21 mouse cellular contexts compared by ENCODE assay signal in genomic region chr5:114644918-114645317, GRCm38 (mm10). TPM values are rescaled to one million over a fixed set of nuclear protein-coding genes. Genes with fewer than 3 reads are reported as not detected.
DNase-seq lines count a peak whose midpoint lies in the region; ATAC-seq and TF ChIP-seq lines count a peak whose summit lies in the region.
"Had no signal": no experiment of that assay in that cellular context is flagged by ENCODE, and none has a peak within 500 bp of the region (broad histone marks: within the 10 kb centered on the region; RNA-seq: fewer than 3 reads in every experiment).

No protein-coding gene starts in this region.

- peaks cover 3% of the 10 kb centered on the region; the same call in 1 of the 2 replicates for H3K27me3 ChIP-seq in liver, postnatal 0 days (ENCODE audit: insufficient read depth, low read length)
- no peaks in the 10 kb centered on the region for H3K27me3 ChIP-seq in embryonic facial prominence, embryonic 11.5 days (ENCODE audit: control insufficient read depth, insufficient read depth, low read length)
- H3K27me3 ChIP-seq in liver, embryonic 12.5 days (replicated peaks), result peaks cover 39% of the 10 kb centered on the region
- H3K27me3 ChIP-seq: stomach, embryonic 15.5 days had no signal

- H3K36me3 ChIP-seq in liver, postnatal 0 days (replicated peaks; ENCODE audit: insufficient read depth, low read length), result no peaks in the 10 kb centered on the region
- no peaks in the 10 kb centered on the region for H3K36me3 ChIP-seq in embryonic facial prominence, embryonic 11.5 days (replicated peaks; ENCODE audit: control insufficient read depth, insufficient read depth, low read depth, low read length)
- no peaks in the 10 kb centered on the region for H3K36me3 ChIP-seq in liver, embryonic 12.5 days
- H3K36me3 ChIP-seq: hindbrain, embryonic 15.5 days; stomach, embryonic 15.5 days had no signal

- no peak overlapping the region for H3K4me3 ChIP-seq in liver, postnatal 0 days (ENCODE audit: low read depth, low read length)
- no peak overlapping the region for H3K4me3 ChIP-seq in embryonic facial prominence, embryonic 11.5 days (ENCODE audit: low read depth, low read length)
- H3K4me3 ChIP-seq in liver, embryonic 12.5 days, result no peak overlapping the region
- H3K4me3 ChIP-seq: hindbrain, embryonic 15.5 days; stomach, embryonic 15.5 days had no signal

- no peak for ATAC-seq in liver, postnatal 0 days
- ATAC-seq in embryonic facial prominence, embryonic 11.5 days (replicated peaks; ENCODE audit: insufficient number of reproducible peaks, low FRiP score, low TSS enrichment, low read depth), result no peak
- peak; percentile 40; the same call in 1 of the 2 replicates for ATAC-seq in granulocyte monocyte progenitor cell, adult 5-6 weeks (replicated peaks; ENCODE audit: poor library complexity, severe bottlenecking)
- ATAC-seq in liver, embryonic 12.5 days, result no peak
- ATAC-seq: forebrain, embryonic 14.5 days had no signal

- H3K4me2 ChIP-seq in liver, postnatal 0 days (ENCODE audit: low read depth, low read length), result no peak overlapping the region
- H3K4me2 ChIP-seq in embryonic facial prominence, embryonic 11.5 days (ENCODE audit: low read depth, low read length), result no peak overlapping the region
- 0 out of 2 replicates have a peak overlapping the region, but pooled peaks have one; percentile 10 for H3K4me2 ChIP-seq in liver, embryonic 12.5 days
- H3K4me2 ChIP-seq: heart, embryonic 11.5 days; hindbrain, embryonic 15.5 days; lung, embryonic 14.5 days; stomach, embryonic 15.5 days had no signal

- H3K4me1 ChIP-seq in liver, postnatal 0 days (ENCODE audit: insufficient read depth), result peaks cover 10% of the 10 kb centered on the region
- H3K4me1 ChIP-seq in embryonic facial prominence, embryonic 11.5 days (ENCODE audit: control insufficient read depth, insufficient read depth, low read length), result no peaks in the 10 kb centered on the region
- H3K4me1 ChIP-seq in liver, embryonic 12.5 days, result peaks cover 43% of the 10 kb centered on the region

- no peaks in the 10 kb centered on the region for H3K9me3 ChIP-seq in liver, postnatal 0 days (ENCODE audit: low read length)
- no peaks in the 10 kb centered on the region for H3K9me3 ChIP-seq in embryonic facial prominence, embryonic 11.5 days (replicated peaks; ENCODE audit: control insufficient read depth, low read length)
- H3K9me3 ChIP-seq in liver, embryonic 12.5 days (replicated peaks), result no peaks in the 10 kb centered on the region
- H3K9me3 ChIP-seq: hindbrain, embryonic 15.5 days; stomach, embryonic 15.5 days had no signal

- no peak overlapping the region for H3K27ac ChIP-seq in liver, postnatal 0 days (ENCODE audit: low read depth)
- H3K27ac ChIP-seq in embryonic facial prominence, embryonic 11.5 days (replicated peaks; ENCODE audit: low read depth, low read length), result no peak overlapping the region
- no peak overlapping the region for H3K27ac ChIP-seq in liver, embryonic 12.5 days
- H3K27ac ChIP-seq: hindbrain, embryonic 15.5 days; stomach, embryonic 15.5 days had no signal

- no peak for TF ChIP-seq EP300 in liver, postnatal 0 days (IDR thresholded peaks at IDR 0.05; ENCODE audit: low read depth)

- DNase-seq in liver, result peak; percentile 35
- no peak for DNase-seq in liver, postnatal 0 days
- DNase-seq in embryonic facial prominence, embryonic 11.5 days (ENCODE audit: low spot score), result no peak
- no peak for DNase-seq in B cell, adult 2 months
- no peak for DNase-seq in kidney, adult 8-10 months
- no peak for DNase-seq in urinary bladder, postnatal 14 days (ENCODE audit: low spot score)
- DNase-seq: adrenal gland, postnatal 10 days; cerebellum, adult 2 months; cerebellum, postnatal 25 days; embryo, embryonic 11 days; heart, adult 11 months; kidney, postnatal 25 days; layer of hippocampus, postnatal 36 days; lung, embryonic 14.5 days; right cerebral cortex, adult 18-20 months had no signal

- WGBS in liver, postnatal 0 days (ENCODE audit: insufficient replicate concordance), result 19% methylated on average over 6 of the region's 6 CpGs
- WGBS in embryonic facial prominence, embryonic 11.5 days, result 21% methylated on average over 6 of the region's 6 CpGs
- WGBS in liver, embryonic 12.5 days (ENCODE audit: insufficient replicate concordance), result 13% methylated on average over 6 of the region's 6 CpGs

- no peak for TF ChIP-seq CTCF in liver, postnatal 0 days (IDR thresholded peaks at IDR 0.05; ENCODE audit: low read depth)

- H3K9ac ChIP-seq in liver, postnatal 0 days (replicated peaks), result no peak overlapping the region
- 0 out of 2 replicates have a peak overlapping the region, but pooled peaks have one; percentile 6 for H3K9ac ChIP-seq in embryonic facial prominence, embryonic 11.5 days (replicated peaks; ENCODE audit: low read length)
- H3K9ac ChIP-seq in liver, embryonic 12.5 days, result no peak overlapping the region
- H3K9ac ChIP-seq: hindbrain, embryonic 15.5 days; lung, embryonic 14.5 days; stomach, embryonic 15.5 days had no signal

RNA-seq across cellular contexts. Expression of gene Trpv4, which starts 13.3 kb away (rescaled TPM):
- 0.32 and 0.38 TPM in 2 replicates for polyA plus RNA-seq in liver, postnatal 0 days (2015; fragmentation: Nextera tagmentation; extraction: Ambion mirVana)
- 0.85 and 1.1 TPM in 2 replicates for polyA plus RNA-seq in embryonic facial prominence, embryonic 11.5 days (2014; fragmentation: Nextera tagmentation; extraction: Ambion mirVana)
- 0.43 and 4.2 TPM in 2 replicates for total RNA-seq in granulocyte monocyte progenitor cell, adult 5-6 weeks (2014; fragmentation: Nextera tagmentation)
- total RNA-seq in granulocyte monocyte progenitor cell, adult 5-6 weeks (2017), result 0.26 and 0.82 TPM in 2 replicates
- polyA plus RNA-seq in liver, embryonic 12.5 days (2016; fragmentation: Nextera tagmentation; extraction: Ambion mirVana), result 0.19 and 0.29 TPM in 2 replicates

RNA-seq across cellular contexts. Expression of gene Gltp, which starts 45.9 kb away (rescaled TPM):
- polyA plus RNA-seq in liver, postnatal 0 days (2015; fragmentation: Nextera tagmentation; extraction: Ambion mirVana), result 23.1 and 23.8 TPM in 2 replicates
- polyA plus RNA-seq in embryonic facial prominence, embryonic 11.5 days (2014; fragmentation: Nextera tagmentation; extraction: Ambion mirVana), result 57.3 and 59.3 TPM in 2 replicates
- 85.6 and 87.2 TPM in 2 replicates for total RNA-seq in granulocyte monocyte progenitor cell, adult 5-6 weeks (2014; fragmentation: Nextera tagmentation)
- total RNA-seq in granulocyte monocyte progenitor cell, adult 5-6 weeks (2017), result 21.8 and 30.8 TPM in 2 replicates
- polyA plus RNA-seq in liver, embryonic 12.5 days (2016; fragmentation: Nextera tagmentation; extraction: Ambion mirVana), result 41.9 and 44.0 TPM in 2 replicates
